Mouse (Mus musculus) ES-CJ7 (cell line): Measurements from ENCODE around the gene Gm5105.

Experiments used
- DNase-seq: peaks from one replicate; pipeline ENCODE4 v3.0.0; 2011; ENCODE audit warnings: low read depth, low spot score

The Gm5105 gene

GRCm38 (mm10) chr3:138067288-138067687 lies at the start of gene Gm5105:
TSS of gene Gm5105 (minus strand) at chr3:138067388.
- DNase-seq = no peak

DNA sequence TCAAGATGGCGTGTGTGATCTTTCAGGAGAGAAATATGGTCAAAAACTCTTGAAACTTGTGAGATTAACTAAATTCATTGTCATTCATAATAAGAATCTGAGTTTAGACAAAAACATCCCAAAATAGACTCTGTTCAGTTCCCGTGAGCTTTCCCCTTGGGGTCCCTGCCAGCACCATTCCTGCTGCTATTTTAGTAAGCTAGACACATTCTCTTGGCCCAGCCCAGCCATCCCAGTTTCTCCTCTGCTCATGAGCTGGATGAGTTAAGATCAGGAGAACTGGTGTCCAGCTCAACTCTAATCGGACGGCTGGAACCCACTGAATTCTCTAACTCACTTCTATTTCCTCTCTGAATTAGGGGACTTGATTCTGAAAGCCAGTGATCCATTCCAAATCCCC lies 49.7 kb upstream of the Gm5105 start:
- DNase-seq = no peak

GRCm38 (mm10) chr3:138114106-138114505 lies 46.9 kb upstream of the Gm5105 start:
- peak; percentile 42 for DNase-seq

DNA sequence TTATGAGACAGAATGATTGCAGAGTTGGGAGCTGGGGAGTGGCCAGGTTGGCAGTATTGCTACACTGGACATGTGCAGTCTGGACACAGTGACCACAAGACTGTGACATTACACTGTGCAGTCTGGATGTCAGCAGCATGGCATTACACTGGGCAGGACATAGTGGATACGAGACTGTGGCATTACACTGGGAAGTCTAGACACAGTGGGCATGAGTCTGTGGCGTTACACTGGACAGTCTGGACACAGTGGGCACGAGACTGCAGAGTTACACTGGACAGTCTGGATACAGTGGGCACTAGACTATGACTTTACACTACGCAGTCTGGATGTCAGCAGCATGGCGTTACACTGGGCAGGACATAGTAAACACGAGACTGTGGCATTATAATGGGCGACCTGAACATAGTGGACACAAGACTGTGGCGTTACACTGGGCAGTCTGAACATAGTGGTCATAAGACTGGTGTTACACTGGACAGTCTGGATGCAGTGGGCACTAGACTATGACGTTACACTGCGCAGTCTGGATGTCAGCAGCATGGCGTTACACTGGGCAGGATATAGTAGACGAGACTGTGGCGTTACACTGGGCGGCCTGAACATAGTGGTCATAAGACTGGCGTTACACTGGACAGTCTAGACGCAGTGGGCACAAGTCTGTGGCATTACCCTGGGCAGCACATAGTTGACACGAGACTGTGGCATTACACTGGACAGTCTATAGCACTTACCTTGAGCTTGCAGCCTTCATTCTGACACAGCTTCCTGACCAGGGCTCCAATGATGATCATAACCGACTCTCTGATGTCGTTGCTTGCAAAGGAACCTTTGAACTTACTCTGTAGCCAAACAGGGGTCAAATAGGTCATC lies 44.0 kb upstream of the Gm5105 start:
- DNase-seq = no peak

GRCm38 (mm10) chr3:138106887-138107286 lies 39.7 kb upstream of the Gm5105 start:
- DNase-seq = no peak

DNA sequence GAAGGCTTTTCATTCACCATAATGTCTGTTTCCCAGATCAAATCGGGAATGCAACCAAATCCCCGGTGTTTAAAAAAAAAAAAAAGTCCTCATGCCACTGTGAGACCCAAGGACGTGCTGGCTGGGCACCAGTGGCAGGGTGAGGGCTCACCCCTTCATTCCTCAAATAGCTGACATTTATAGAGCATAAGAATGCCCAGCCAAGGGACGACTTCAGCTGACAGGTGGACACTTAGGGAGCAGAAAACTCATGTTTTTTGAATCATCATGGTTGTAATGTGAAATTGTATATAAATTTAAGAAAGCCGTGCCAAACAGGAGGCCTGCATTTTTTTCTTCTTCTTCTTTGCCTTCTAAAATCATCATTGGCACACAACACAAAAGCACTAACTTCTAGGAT lies 37.9 kb upstream of the Gm5105 start:
- no peak for DNase-seq

DNA sequence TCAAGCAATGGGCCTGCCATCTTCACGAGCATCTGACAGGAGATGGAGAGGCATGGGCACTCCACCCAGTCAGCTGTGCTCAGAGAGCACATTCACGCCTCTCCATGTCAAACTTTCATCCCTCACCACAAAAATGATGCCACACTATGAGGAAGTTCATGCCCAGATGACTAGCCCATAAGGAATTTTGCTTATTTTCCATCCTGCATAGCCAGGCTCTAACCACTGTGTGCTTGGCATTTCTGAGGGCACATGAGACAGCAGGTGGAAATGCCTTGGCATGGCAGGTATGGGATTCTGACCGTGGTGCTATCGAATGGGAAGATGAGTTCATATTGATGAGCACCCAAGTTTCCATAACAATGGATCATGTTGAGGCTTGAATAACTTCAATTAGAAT lies 36.5 kb upstream of the Gm5105 start:
- no peak for DNase-seq

DNA sequence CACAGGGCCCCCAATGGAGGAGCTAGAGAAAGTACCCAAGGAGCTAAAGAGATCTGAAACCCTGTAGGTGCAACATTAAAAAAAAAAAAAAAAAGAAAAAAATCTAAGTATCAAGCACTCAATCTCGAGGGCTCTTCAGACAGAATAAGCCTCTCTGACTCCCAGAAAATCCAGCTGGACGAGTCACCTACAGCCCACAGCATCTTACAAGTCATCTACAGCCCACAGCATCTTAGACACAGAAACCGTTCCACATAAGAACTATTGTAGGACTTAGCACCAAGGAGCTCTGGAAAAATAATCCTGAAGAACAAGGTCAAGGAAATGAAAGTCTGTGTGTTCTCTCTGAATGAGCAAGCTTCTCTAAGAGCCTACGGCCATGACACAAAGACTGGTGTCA lies 34.7 kb upstream of the Gm5105 start:
- no peak for DNase-seq

DNA sequence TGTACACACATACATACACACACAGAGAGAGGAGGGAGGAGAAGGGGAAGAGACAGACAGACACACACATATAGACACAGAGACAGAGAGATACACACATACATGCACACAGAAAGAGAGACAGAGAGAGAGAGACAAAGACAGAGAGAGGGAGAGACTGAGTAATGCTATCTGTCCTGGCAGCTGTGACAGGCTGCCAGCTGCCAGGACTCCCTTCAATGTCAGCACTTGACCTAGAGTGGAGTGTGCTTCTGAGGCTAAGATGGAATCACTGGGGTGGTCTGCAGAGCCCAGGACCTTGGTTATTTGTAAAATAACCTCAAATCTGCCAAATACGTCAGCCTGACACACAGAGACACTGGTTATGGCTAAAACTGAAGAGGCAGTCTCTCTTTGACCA lies 30.5 kb upstream of the Gm5105 start:
- DNase-seq = no peak

- no peak for DNase-seq
Measured at GRCm38 (mm10) chr3:138096263-138097028, 29.3 kb upstream of the Gm5105 start.

GRCm38 (mm10) chr3:138095718-138096117 lies 28.5 kb upstream of the Gm5105 start:
- no peak for DNase-seq

DNA sequence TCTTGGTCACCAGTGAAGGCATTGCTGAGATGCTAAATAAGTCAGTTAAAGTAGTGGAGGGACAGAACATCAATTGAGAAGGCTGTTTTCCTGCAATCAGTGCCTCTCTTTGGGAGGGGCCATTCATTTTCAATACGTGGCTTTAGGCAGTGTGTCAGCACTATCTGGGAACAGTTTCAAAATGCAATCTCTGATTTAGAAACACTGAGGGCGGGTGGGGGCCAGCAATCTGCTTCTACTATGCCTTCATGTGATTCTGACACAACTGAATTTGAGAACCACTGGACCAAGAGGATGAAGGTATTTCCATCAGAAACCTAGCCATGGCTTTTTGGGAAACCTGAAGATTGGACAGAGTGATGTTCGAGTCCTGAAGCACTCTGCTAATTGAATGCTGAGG lies 28.1 kb upstream of the Gm5105 start:
- no peak for DNase-seq

- no peak for DNase-seq
Measured at GRCm38 (mm10) chr3:138083896-138084295, 16.7 kb upstream of the Gm5105 start.

GRCm38 (mm10) chr3:138083073-138083637 lies 16.0 kb upstream of the Gm5105 start:
- no peak for DNase-seq

- DNase-seq = no peak
Measured at GRCm38 (mm10) chr3:138078701-138079100, 11.5 kb upstream of the Gm5105 start.

- no peak for DNase-seq
Measured at GRCm38 (mm10) chr3:138077476-138078340, 10.5 kb upstream of the Gm5105 start.

DNA sequence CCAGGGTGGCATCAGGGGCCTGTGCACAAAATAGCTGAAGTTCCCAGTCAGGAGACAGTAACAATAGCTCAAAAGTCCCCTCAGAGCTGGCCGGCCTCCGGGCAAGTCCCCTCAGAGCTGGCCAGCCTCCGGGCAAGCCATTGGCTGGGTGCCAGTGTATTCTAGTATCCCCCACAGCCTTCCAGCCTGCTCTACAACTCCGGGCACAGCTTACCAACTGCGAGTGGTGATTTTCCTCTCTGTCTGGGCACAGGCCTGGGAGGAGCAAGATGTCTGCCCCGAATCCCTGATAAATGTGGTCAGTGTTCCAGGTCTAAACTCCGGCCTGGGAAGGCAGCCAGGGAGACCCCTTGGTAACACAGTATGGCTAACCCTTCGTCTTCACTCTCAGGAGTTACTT lies 8.0 kb upstream of the Gm5105 start:
- no peak for DNase-seq

- DNase-seq = no peak
Measured at GRCm38 (mm10) chr3:138074214-138074613, 7.0 kb upstream of the Gm5105 start.

DNA sequence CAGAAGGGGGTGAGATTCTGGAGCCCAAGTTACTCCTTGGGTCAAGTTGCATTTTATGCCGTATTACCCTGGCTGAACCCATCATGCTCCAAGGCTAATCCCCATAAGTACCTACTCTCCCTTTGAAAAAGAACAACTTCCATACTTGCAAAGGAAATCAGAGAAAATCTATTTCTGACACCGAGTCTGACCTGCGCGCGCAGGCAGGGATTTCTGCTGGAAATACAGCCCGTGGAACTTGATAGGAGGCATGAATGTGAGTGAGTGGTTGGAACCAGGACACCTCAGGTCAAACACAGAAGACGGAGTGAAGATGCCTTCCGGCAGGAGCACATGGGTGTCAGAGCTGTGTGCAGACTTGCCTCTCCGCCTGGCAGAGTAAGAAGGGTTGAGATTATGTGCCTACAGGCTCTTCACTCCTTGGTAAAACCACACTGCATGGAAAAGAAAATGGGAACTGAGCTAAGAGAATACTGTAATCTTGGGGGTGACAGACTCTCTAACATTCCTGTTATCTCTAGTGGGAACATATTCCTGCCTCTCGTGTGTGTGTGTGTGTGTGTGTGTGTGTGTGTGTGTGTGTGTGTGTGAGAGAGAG lies 4.4 kb upstream of the Gm5105 start:
- DNase-seq = no peak

GRCm38 (mm10) chr3:138071004-138071403 lies 3.8 kb upstream of the Gm5105 start:
- no peak for DNase-seq
